Comparison of ENCODE assay signal across 24 mouse cellular contexts in genomic region chr9:86101360-86102086, GRCm38 (mm10).
A peak's percentile ranks its signal among the peaks of the same experiment; 100 is the strongest.
DNase-seq lines count a peak whose midpoint lies in the region; ATAC-seq and TF ChIP-seq lines count a peak whose summit lies in the region.
"Had no signal": no experiment of that assay in that cellular context is flagged by ENCODE, and none has a peak within 500 bp of the region (broad histone marks: within the 10 kb centered on the region; RNA-seq: fewer than 3 reads in every experiment).

No protein-coding gene starts in this region.

- H3K9ac ChIP-seq in forebrain, postnatal 0 days = no peak overlapping the region
- H3K9ac ChIP-seq in forebrain, embryonic 14.5 days (ENCODE audit: low read length) = no peak overlapping the region
- H3K9ac ChIP-seq in neural tube, embryonic 11.5 days (ENCODE audit: low read length) = no peak overlapping the region
- H3K9ac ChIP-seq in neural tube, embryonic 13.5 days = no peak overlapping the region
- H3K9ac ChIP-seq: forebrain, embryonic 13.5 days; hindbrain, embryonic 12.5 days; liver, embryonic 13.5 days had no signal

- intact Hi-C loops in heart, postnatal 10 days (cut with DNase I) = no loop called here

- WGBS in forebrain, postnatal 0 days = 64% methylated on average over 8 of the region's 8 CpGs
- 79% methylated on average over 8 of the region's 8 CpGs for WGBS in forebrain, embryonic 14.5 days
- 82% methylated on average over 8 of the region's 8 CpGs for WGBS in neural tube, embryonic 11.5 days
- WGBS in neural tube, embryonic 13.5 days = 59% methylated on average over 8 of the region's 8 CpGs

- H3K36me3 ChIP-seq in forebrain, postnatal 0 days (ENCODE audit: insufficient read depth) = no peaks in the 10 kb centered on the region
- H3K36me3 ChIP-seq in forebrain, embryonic 14.5 days (ENCODE audit: control insufficient read depth, insufficient read depth, low read length) = no peaks in the 10 kb centered on the region
- H3K36me3 ChIP-seq in neural tube, embryonic 11.5 days (ENCODE audit: control insufficient read depth, insufficient read depth, low read length) = no peaks in the 10 kb centered on the region
- no peaks in the 10 kb centered on the region for H3K36me3 ChIP-seq in neural tube, embryonic 13.5 days
- H3K36me3 ChIP-seq: hindbrain, embryonic 12.5 days; liver, embryonic 13.5 days; midbrain, embryonic 10.5 days had no signal

- H3K27ac ChIP-seq in forebrain, postnatal 0 days (ENCODE audit: low read depth, low read length) = peak overlapping the region; percentile 21; the same call in 1 of the 2 replicates
- H3K27ac ChIP-seq in forebrain, embryonic 14.5 days (ENCODE audit: low read depth, low read length) = no peak overlapping the region
- H3K27ac ChIP-seq in neural tube, embryonic 11.5 days (ENCODE audit: low read depth, low read length) = no peak overlapping the region
- no peak overlapping the region for H3K27ac ChIP-seq in neural tube, embryonic 13.5 days (replicated peaks)
- H3K27ac ChIP-seq: forebrain, embryonic 13.5 days; hindbrain, embryonic 12.5 days; left cerebral cortex, adult 2 months; liver, embryonic 13.5 days; midbrain, embryonic 10.5 days had no signal

- no peaks in the 10 kb centered on the region for H3K27me3 ChIP-seq in forebrain, postnatal 0 days (ENCODE audit: insufficient read depth, low read length)
- no peaks in the 10 kb centered on the region for H3K27me3 ChIP-seq in forebrain, embryonic 14.5 days (replicated peaks; ENCODE audit: control insufficient read depth, insufficient read depth, low read length)
- H3K27me3 ChIP-seq in neural tube, embryonic 11.5 days (ENCODE audit: control insufficient read depth, insufficient read depth, low read length) = no peaks in the 10 kb centered on the region
- H3K27me3 ChIP-seq in neural tube, embryonic 13.5 days = no peaks in the 10 kb centered on the region
- H3K27me3 ChIP-seq: forebrain, embryonic 13.5 days; hindbrain, embryonic 12.5 days; liver, embryonic 13.5 days had no signal

- TF ChIP-seq CTCF in forebrain, postnatal 0 days (IDR thresholded peaks at IDR 0.05; ENCODE audit: low read depth) = no peak

- no peaks in the 10 kb centered on the region for H3K9me3 ChIP-seq in forebrain, postnatal 0 days (ENCODE audit: low read length)
- no peaks in the 10 kb centered on the region for H3K9me3 ChIP-seq in forebrain, embryonic 14.5 days (replicated peaks; ENCODE audit: control insufficient read depth, low read length)
- H3K9me3 ChIP-seq in neural tube, embryonic 11.5 days (ENCODE audit: control insufficient read depth, low read length) = no peaks in the 10 kb centered on the region
- no peaks in the 10 kb centered on the region for H3K9me3 ChIP-seq in neural tube, embryonic 13.5 days
- H3K9me3 ChIP-seq: forebrain, embryonic 13.5 days; hindbrain, embryonic 12.5 days; liver, embryonic 13.5 days; midbrain, embryonic 10.5 days had no signal

- DNase-seq in forebrain, postnatal 0 days = peak; percentile 27
- DNase-seq in forebrain, embryonic 14.5 days (ENCODE audit: low spot score) = no peak
- DNase-seq in neural tube, embryonic 11.5 days (ENCODE audit: low spot score) = no peak
- no peak for DNase-seq in neural tube, embryonic 10.5 days (ENCODE audit: extremely low spot score, low spot score)
- no peak for DNase-seq in heart, postnatal 10 days
- DNase-seq in lung, postnatal 25 days (ENCODE audit: low spot score) = no peak
- DNase-seq: adrenal gland, postnatal 14 days; cerebellum, adult 2 months; cerebellum, postnatal 25 days; kidney, postnatal 14 days; liver, embryonic 13.5 days; lung, adult 18-20 months; lung, postnatal 10 days; right cerebral cortex, adult 18-20 months; spleen, adult 18-20 months; thymus, postnatal 14 days had no signal

- no peak overlapping the region for H3K4me3 ChIP-seq in forebrain, postnatal 0 days (ENCODE audit: low read depth, low read length)
- no peak overlapping the region for H3K4me3 ChIP-seq in forebrain, embryonic 14.5 days (ENCODE audit: low read depth, low read length)
- no peak overlapping the region for H3K4me3 ChIP-seq in neural tube, embryonic 11.5 days (ENCODE audit: low read depth, low read length)
- no peak overlapping the region for H3K4me3 ChIP-seq in neural tube, embryonic 13.5 days
- H3K4me3 ChIP-seq: forebrain, embryonic 13.5 days; hindbrain, embryonic 12.5 days; left cerebral cortex, adult 2 months; liver, embryonic 13.5 days; midbrain, embryonic 10.5 days; myocyte had no signal

- ATAC-seq in forebrain, postnatal 0 days = peak; percentile 53
- ATAC-seq in forebrain, embryonic 14.5 days = no peak
- 0 out of 2 replicates have a peak, but pooled peaks have one; percentile 8 for ATAC-seq in neural tube, embryonic 11.5 days (ENCODE audit: insufficient read depth, low FRiP score, low TSS enrichment)
- ATAC-seq in neural tube, embryonic 13.5 days (ENCODE audit: low read depth) = 0 out of 2 replicates have a peak, but pooled peaks have one; percentile 27
- ATAC-seq: forebrain, embryonic 13.5 days; intestine, postnatal 0 days; midbrain, embryonic 16.5 days had no signal

- H3K4me2 ChIP-seq in forebrain, postnatal 0 days (ENCODE audit: low read depth) = no peak overlapping the region
- H3K4me2 ChIP-seq in forebrain, embryonic 14.5 days (ENCODE audit: low read length) = no peak overlapping the region
- no peak overlapping the region for H3K4me2 ChIP-seq in neural tube, embryonic 11.5 days (ENCODE audit: low read depth)
- no peak overlapping the region for H3K4me2 ChIP-seq in neural tube, embryonic 13.5 days
- H3K4me2 ChIP-seq: forebrain, embryonic 13.5 days; hindbrain, embryonic 12.5 days; liver, embryonic 13.5 days had no signal

- H3K4me1 ChIP-seq in forebrain, postnatal 0 days (ENCODE audit: insufficient read depth) = peaks cover 5% of the 10 kb centered on the region; the same call in 1 of the 2 replicates
- H3K4me1 ChIP-seq in forebrain, embryonic 14.5 days (ENCODE audit: control insufficient read depth, insufficient read depth, low read length) = no peaks in the 10 kb centered on the region
- no peaks in the 10 kb centered on the region for H3K4me1 ChIP-seq in neural tube, embryonic 11.5 days (ENCODE audit: control insufficient read depth, insufficient read depth, low read length)
- no peaks in the 10 kb centered on the region for H3K4me1 ChIP-seq in neural tube, embryonic 13.5 days (replicated peaks)
- H3K4me1 ChIP-seq: forebrain, embryonic 13.5 days; hindbrain, embryonic 12.5 days; liver, embryonic 13.5 days; midbrain, embryonic 10.5 days had no signal
